ENCODE assay signal across 8 mouse cellular contexts in genomic region chr19:4333100-4333775, GRCm38 (mm10). TPM values are rescaled to one million over a fixed set of nuclear protein-coding genes. Genes with fewer than 3 reads are reported as not detected.
DNase-seq lines count a peak whose midpoint lies in the region; ATAC-seq and TF ChIP-seq lines count a peak whose summit lies in the region.

No protein-coding gene starts in this region.

- peak overlapping the region; percentile 78 for H3K9ac ChIP-seq in heart, embryonic 11.5 days (ENCODE audit: low read depth, low read length)
- H3K9ac ChIP-seq in midbrain, embryonic 12.5 days (replicated peaks) = peak overlapping the region; percentile 82

- no peak for ATAC-seq in heart, embryonic 11.5 days (replicated peaks; ENCODE audit: insufficient number of reproducible peaks, low FRiP score, low TSS enrichment)
- peak; percentile 47 for ATAC-seq in midbrain, embryonic 12.5 days (ENCODE audit: low FRiP score, low read depth)

- no peak for TF ChIP-seq CTCF in kidney, adult 2 months (conservative IDR thresholded peaks at IDR 0.05; ENCODE audit: insufficient read depth, insufficient read length, low read depth, low read length)
- no peak for TF ChIP-seq CTCF in C2C12 (IDR thresholded peaks at IDR 0.05; ENCODE audit: control insufficient read depth, insufficient read depth, insufficient read length)

- intact Hi-C loops in left cerebral cortex, postnatal 36 days (cut with DNase I) = loop anchor here (5.0 kb wide), 1 partner anchor 64 kb away; the partner anchor contains the start of gene Kdm2a

- peaks cover 52% of the 10 kb centered on the region for H3K79me2 ChIP-seq in C2C12 (ENCODE audit: control insufficient read depth, insufficient read depth)

- no peaks in the 10 kb centered on the region for H3K27me3 ChIP-seq in kidney, adult 2 months (replicated peaks; ENCODE audit: control insufficient read depth, insufficient read depth, low read length)
- no peaks in the 10 kb centered on the region for H3K27me3 ChIP-seq in C2C12 (ENCODE audit: control insufficient read depth, insufficient read depth, insufficient read length)
- H3K27me3 ChIP-seq in heart, embryonic 11.5 days (ENCODE audit: control insufficient read depth, insufficient read depth, low read length) = no peaks in the 10 kb centered on the region
- no peaks in the 10 kb centered on the region for H3K27me3 ChIP-seq in midbrain, embryonic 12.5 days

- no peak for TF ChIP-seq POLR2A in kidney, adult 2 months (IDR thresholded peaks at IDR 0.05; ENCODE audit: low read depth, low read length)

- no peaks in the 10 kb centered on the region for H3K9me3 ChIP-seq in heart, embryonic 11.5 days (replicated peaks; ENCODE audit: control insufficient read depth, low read length)
- H3K9me3 ChIP-seq in midbrain, embryonic 12.5 days = no peaks in the 10 kb centered on the region

- H3K27ac ChIP-seq in kidney, adult 2 months (ENCODE audit: insufficient read depth, low read depth, low read length) = peak overlapping the region; percentile 93
- peak overlapping the region; percentile 96 for H3K27ac ChIP-seq in heart, embryonic 11.5 days (ENCODE audit: low read depth, low read length)
- peak overlapping the region; percentile 92 for H3K27ac ChIP-seq in midbrain, embryonic 12.5 days (replicated peaks)

- peak overlapping the region; percentile 84 for H3ac ChIP-seq in C2C12 (ENCODE audit: control insufficient read depth, insufficient read length, low read depth)

- peaks cover 10% of the 10 kb centered on the region; the same call in 1 of the 2 replicates for H3K4me1 ChIP-seq in kidney, adult 2 months (ENCODE audit: control insufficient read depth, insufficient read depth, low read length)
- H3K4me1 ChIP-seq in heart, embryonic 11.5 days (ENCODE audit: control insufficient read depth, insufficient read depth, low read length) = peaks cover 24% of the 10 kb centered on the region
- peaks cover 30% of the 10 kb centered on the region for H3K4me1 ChIP-seq in midbrain, embryonic 12.5 days

- DNase-seq in kidney, adult 2 months = no peak
- no peak for DNase-seq in kidney, adult 9 months
- DNase-seq in c-Kit-negative CD71-positive TER-119-positive erythroid progenitor cells, embryonic 14.5 days (ENCODE audit: low read depth, low spot score) = peak; percentile 20
- DNase-seq in left cerebral cortex, postnatal 36 days (ENCODE audit: low spot score in 2 of 2) = peak; percentile 36 to 43
- no peak for DNase-seq in cerebellum, adult 9-10 months

- H3K36me3 ChIP-seq in kidney, adult 2 months (ENCODE audit: control insufficient read depth, insufficient read depth, low read length) = peaks cover 7% of the 10 kb centered on the region; the same call in 1 of the 2 replicates
- peaks cover 33% of the 10 kb centered on the region for H3K36me3 ChIP-seq in C2C12 (ENCODE audit: control insufficient read depth, insufficient read depth)
- H3K36me3 ChIP-seq in heart, embryonic 11.5 days (ENCODE audit: control insufficient read depth, insufficient read depth, low read length) = peaks cover 3% of the 10 kb centered on the region; the same call in 1 of the 2 replicates
- H3K36me3 ChIP-seq in midbrain, embryonic 12.5 days = peaks cover 29% of the 10 kb centered on the region

- H3K4me3 ChIP-seq in kidney, adult 2 months (ENCODE audit: insufficient read depth, low read depth, low read length) = peak overlapping the region; percentile 76
- peak overlapping the region; percentile 51 for H3K4me3 ChIP-seq in C2C12 (ENCODE audit: insufficient read depth, poor library complexity, severe bottlenecking)
- peak overlapping the region; percentile 72 for H3K4me3 ChIP-seq in heart, embryonic 11.5 days (ENCODE audit: low read depth, low read length)
- peak overlapping the region; percentile 63 for H3K4me3 ChIP-seq in midbrain, embryonic 12.5 days

- H3K4me2 ChIP-seq in heart, embryonic 11.5 days = peak overlapping the region; percentile 89
- peak overlapping the region; percentile 87 for H3K4me2 ChIP-seq in midbrain, embryonic 12.5 days (replicated peaks)

- WGBS in kidney, adult 2 months = 1% methylated on average over 13 of the region's 13 CpGs
- under 1% methylated on average over 13 of the region's 13 CpGs for WGBS in heart, embryonic 11.5 days (ENCODE audit: insufficient replicate concordance)
- WGBS in midbrain, embryonic 12.5 days = 2% methylated on average over 13 of the region's 13 CpGs

- H3K79me3 ChIP-seq in C2C12 (ENCODE audit: low read depth) = peaks cover 34% of the 10 kb centered on the region

TF ChIP-seq in C2C12, 6 proteins besides CTCF, POLR2A, EP300 and RAD21:
- TF ChIP-seq MAX (IDR thresholded peaks at IDR 0.05) (no peak), FOSL1 (IDR thresholded peaks at IDR 0.05; ENCODE audit: insufficient read depth, low read length, poor library complexity, severe bottlenecking) (no peak), MYOD1 (IDR thresholded peaks at IDR 0.05; ENCODE audit: control insufficient read depth, insufficient read length, low read depth) (no peak), CEBPB (IDR thresholded peaks at IDR 0.05; ENCODE audit: low read depth) (no peak), MYOG (IDR thresholded peaks at IDR 0.05; ENCODE audit: control insufficient read depth, extremely low read depth, insufficient read length) (no peak), USF1 (IDR thresholded peaks at IDR 0.05; ENCODE audit: low read depth) (no peak)

RNA-seq across cellular contexts. Expression of gene Grk2, which starts 27.2 kb away (rescaled TPM):
- polyA plus RNA-seq in kidney, adult 2 months (2012; rRNA removed) = 56.7 and 60.3 TPM in 2 replicates
- 56.6 TPM for polyA plus RNA-seq in C2C12 (2012; fragmentation: generic; extraction: Trizol)
- 12.0 and 14.2 TPM in 2 replicates for polyA plus RNA-seq in heart, embryonic 11.5 days (2014; fragmentation: Nextera tagmentation; extraction: Ambion mirVana)
- 100 to 1,000 TPM; 223 to 239 TPM for total RNA-seq in left cerebral cortex, postnatal 36 days (2021)
- 18.4 and 19.3 TPM in 2 replicates for polyA plus RNA-seq in midbrain, embryonic 12.5 days (2016; fragmentation: Nextera tagmentation; extraction: Ambion mirVana)

RNA-seq across cellular contexts. Expression of gene Ankrd13d, which starts 50.3 kb away (rescaled TPM):
- polyA plus RNA-seq in kidney, adult 2 months (2012; rRNA removed) = 4.2 and 5.1 TPM in 2 replicates
- 2.2 TPM for polyA plus RNA-seq in C2C12 (2012; fragmentation: generic; extraction: Trizol)
- polyA plus RNA-seq in heart, embryonic 11.5 days (2014; fragmentation: Nextera tagmentation; extraction: Ambion mirVana) = 2.1 and 2.2 TPM in 2 replicates
- total RNA-seq in left cerebral cortex, postnatal 36 days (2021) = 10 to 100 TPM; 69.7 to 72.3 TPM
- polyA plus RNA-seq in midbrain, embryonic 12.5 days (2016; fragmentation: Nextera tagmentation; extraction: Ambion mirVana) = 17.6 and 18.9 TPM in 2 replicates

Comparison
In these comparisons a context has a peak if more than half of its experiments do, and no peak if none do; other contexts are left out.
1. DNase-seq: peak in c-Kit-negative CD71-positive TER-119-positive erythroid progenitor cells, embryonic 14.5 days (single experiment) and left cerebral cortex, postnatal 36 days (2 of 2); none in kidney, adult 2 months (single experiment), kidney, adult 9 months (single experiment) and cerebellum, adult 9-10 months (single experiment).
2. Peak in every context shown above with its lines, with median percentiles within 50 percentile points of each other: H3K27ac ChIP-seq and H3K4me3 ChIP-seq.